Mouse (Mus musculus) embryonic fibroblast, embryonic 13.5 days (primary cell): ENCODE measurements around the gene Pon3.

Experiments
- CTCF ChIP-seq: IDR thresholded peaks from 2 replicates; pipeline ENCODE4 v1.5.1; 2011; ENCODE audit warnings: mild to moderate bottlenecking, control low read depth, low read length, moderate library complexity, borderline replicate concordance; ENCODE audit not compliant: insufficient read depth
- POLR2A ChIP-seq: IDR thresholded peaks from 2 replicates; pipeline ENCODE4 v1.6.1; 2011; ENCODE audit warnings: low read depth, mild to moderate bottlenecking, control low read depth, low read length, moderate library complexity

GRCm38 (mm10) chr6:5304956-5305355 lies 48.9 kb upstream of the Pon3 start:
- TF ChIP-seq CTCF = no peak
- TF ChIP-seq POLR2A = no peak
